Mouse (Mus musculus) spleen, embryonic (tissue): Measurements from ENCODE around the gene Ano8.

Source experiments
- CTCF ChIA-PET: fragments of 350-600 bp; sonication (Branson Sonifier 250); formaldehyde crosslinking; loops from one replicate; lab custom pipeline; 2022; lab: Charles Lee

The Ano8 gene

DNA sequence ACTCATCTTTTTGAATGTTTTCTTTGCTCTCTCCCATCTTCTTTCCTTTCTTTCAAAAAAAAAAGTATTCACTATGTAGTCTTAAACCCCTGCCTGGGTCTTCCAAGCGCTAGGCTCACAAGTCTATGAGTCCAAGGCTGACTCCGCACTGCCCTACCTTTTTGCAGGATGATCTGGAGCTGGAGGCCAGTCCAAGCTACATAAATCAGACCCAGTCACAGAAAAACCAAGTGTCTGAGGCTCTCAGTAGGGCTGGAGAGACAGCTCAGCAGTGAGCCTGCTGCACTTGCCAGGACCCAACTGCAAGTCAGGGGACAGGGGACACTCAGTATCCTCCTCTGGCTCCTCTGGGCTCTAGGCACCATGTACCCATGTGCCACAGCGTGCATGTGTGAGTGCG, 18.6 kb upstream of the Ano8 start:
- CTCF ChIA-PET, result no interaction called here

DNA sequence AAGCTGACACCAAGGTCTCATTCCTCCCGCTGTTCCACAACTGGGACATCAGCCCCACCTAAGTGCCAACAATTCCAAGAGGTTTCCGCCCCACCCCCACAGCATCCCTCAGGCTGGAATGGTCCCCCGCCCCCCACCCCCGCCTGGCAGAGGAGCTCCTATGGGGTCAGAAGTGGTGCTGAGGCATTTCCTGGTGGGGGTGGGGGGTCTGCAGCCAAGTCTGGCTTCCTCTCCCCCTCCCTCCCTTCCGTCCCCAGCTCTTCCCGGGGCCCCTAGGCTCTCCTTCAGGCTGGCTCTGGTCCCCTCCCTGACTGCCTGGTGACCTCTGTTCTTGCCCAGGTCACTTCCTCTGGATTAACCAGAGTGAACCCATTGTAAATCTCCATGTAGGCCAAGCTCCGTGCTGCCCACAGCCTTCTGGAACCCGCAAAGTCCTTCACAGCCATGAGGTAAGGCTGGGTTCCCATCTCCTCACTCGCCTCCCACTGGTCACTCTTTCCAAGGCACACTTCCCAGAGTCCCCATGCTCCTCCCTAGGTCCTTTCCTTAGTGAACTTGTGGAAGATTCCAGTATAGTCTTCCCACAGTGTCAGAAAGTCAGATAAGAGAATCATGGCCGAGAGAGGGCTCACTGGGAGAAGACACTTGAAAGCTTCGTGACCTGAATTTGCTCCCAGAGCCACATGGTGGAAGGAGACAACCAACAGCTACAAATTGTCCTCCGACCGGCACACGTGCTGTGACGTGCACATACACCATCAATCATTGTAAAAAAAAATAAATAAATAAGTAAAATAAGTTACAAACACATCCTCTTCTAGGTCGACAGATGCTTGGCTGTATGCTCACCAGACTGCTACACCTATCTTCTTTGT, 13.3 kb upstream of the Ano8 start:
- CTCF ChIA-PET, result interaction anchor here (0.6 kb wide), 1 partner anchor 56 kb away, joined by 8 read pairs; no protein-coding TSS in a partner anchor

DNA sequence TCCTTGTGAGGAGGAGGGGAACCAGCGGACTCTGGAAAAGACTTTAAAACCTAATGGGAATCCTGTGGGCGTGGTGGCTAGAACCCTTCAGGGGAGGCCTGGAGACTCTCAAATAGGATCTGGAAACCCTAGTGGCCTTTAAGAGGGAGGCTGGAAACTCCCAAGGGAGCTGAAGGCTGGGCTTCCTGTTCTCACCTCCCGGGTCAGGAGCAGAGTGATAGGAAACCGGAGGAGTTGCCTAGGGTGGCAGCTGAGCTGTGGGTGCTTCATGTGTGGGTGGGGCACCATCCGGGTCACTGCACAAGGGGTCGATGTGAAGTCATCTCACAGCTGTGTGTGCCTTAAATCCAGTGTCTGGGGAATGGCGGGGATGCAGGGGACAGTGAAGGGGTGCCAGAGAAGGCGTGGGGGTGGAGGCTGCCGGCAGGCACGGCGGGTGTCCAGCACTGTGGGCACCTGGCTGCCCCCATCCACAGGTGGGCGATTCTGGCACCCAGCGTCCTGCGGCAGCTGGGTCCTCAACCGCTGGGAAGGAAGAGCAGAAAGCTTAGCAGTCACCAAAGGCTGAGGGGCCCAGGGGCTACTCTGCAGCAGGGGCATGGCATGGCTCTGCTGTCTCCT, 12.2 kb upstream of the Ano8 start:
- CTCF ChIA-PET, result no interaction called here

- CTCF ChIA-PET, result no interaction called here
These were observed 11.4 kb upstream of the Ano8 start for GRCm38 (mm10) chr8:71497077-71497645.

DNA sequence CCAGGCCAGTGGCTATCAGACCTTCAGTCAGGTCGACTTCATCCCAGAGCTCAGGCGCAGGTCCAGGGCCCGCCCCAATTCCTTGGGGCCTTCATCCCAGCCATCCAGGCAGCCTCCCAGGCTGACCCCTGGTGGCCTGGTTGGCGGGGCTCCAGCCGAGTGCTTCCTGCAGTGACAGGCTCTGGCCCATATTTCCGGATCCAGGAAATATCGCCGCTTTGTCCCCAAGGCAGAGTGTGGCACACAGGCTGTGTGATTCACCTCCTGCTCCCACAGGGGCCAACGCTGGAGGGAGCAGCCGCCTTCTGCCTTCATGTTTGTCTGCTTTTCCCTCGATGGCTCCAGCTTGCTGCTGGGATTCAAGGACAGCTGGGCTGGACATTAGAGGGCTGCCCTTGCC, 10.7 kb upstream of the Ano8 start:
- CTCF ChIA-PET, result no interaction called here

DNA sequence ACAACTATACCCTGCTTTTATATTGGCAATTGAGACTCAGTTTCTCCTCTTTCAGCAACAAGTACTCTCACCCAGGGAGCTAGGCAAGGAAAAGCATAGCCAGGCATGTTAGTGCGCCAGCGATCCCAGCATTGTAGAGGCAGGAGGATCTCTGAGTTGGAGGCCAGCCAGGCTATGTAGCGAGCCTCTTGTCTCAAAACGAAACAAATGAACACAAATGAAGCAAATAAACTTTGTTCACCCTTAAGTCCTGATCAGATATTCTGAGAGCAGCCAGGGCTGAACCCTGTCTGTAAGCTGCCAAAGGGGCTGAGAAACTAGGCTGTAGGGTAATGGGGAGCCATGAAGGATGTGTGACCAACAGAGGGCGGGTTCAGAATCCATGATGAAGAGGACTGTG, 10.0 kb upstream of the Ano8 start:
- CTCF ChIA-PET, result interaction anchor here (0.7 kb wide), 1 partner anchor 165 kb away, joined by 7 read pairs; no protein-coding TSS in a partner anchor

GRCm38 (mm10) chr8:71495039-71495438, 9.3 kb upstream of the Ano8 start:
- CTCF ChIA-PET, result interaction anchor here (0.5 to 0.7 kb wide), 4 partner anchors 26 to 982 kb away, joined by 3 to 7 read pairs (median 4); no protein-coding TSS in a partner anchor

GRCm38 (mm10) chr8:71488454-71488853, 2.7 kb upstream of the Ano8 start:
- CTCF ChIA-PET, result no interaction called here

DNA sequence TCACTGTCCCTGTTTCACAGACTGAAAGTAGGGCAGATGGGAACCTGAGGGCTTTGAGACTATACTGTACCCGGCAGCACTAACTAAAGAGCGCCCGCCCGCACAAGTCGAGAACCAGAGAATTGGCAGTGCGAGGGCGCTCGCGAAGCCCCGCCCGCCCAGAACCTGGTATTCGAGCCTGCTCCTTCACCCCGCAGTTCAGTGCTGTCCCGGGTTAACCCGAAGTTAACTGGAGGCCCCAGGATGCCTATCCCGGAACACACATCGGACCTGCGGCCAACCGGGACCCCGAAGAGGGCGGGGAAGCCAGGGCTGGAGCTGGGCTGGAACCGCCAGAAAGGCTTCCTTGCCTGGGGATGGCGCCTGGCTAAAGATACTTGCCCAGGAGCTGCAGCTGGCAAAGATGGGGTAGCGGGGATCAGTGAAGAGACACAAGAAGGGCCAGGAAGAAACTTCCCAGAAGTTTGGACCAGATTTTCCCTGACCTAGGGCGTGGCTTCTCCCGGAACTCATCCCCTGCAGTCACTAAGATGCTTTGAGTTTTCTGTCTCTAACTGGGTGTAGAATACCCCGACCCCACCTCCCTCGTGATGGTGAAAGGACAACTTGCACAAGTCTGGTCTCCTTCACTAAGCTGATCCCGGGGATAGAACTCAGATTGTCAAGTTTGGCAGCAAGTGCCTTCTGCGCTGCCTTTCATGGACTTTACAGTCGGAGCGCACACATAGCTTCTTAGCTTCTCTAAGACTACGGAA, 2.1 kb upstream of the Ano8 start, which contains the start of gene Gtpbp3:
Gene Gtpbp3, plus strand, starts transcription at position 413 of the 755 bp plus-strand sequence.
- CTCF ChIA-PET, result no interaction called here

DNA sequence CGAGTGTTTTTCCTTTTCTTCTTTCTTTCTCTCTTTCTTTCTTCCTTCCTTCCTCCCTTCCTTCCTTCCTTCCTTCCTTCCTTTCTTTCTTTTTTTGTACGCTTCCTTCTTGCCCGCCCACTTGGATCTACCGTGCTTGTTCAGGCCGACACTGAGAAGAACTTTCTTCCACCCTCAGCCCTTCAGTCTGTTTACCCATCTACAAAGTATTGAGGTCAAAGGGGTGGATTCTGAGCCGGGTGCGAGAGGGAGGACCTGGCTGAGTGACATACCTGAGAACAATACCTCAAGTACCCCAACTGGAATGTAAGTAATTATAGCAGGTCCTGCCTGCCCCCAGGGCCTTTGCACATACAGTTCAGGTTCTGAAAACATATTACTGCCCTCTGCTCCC, 370 bp upstream of the Ano8 start:
- CTCF ChIA-PET, result no interaction called here

DNA sequence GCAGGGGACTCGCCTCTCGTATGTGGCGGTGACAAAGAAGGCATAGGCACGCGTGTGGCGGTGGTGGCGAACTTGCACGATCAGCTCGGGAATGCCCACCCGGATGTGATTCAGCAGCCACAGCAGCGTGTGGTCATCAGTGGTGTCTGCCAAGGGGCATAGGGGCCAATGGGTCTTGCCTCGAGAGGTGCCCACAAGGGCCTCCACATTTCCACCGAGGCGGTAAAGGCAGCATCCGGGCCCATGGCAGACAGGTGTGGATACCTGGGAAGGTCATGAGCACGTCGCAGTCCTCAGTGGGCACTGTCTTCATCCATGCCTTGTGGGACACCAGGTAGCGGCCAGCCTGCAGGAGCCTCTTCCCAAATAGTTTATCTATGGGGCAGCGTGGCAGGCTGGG, 1.0 kb downstream of the Ano8 start:
- CTCF ChIA-PET, result no interaction called here

DNA sequence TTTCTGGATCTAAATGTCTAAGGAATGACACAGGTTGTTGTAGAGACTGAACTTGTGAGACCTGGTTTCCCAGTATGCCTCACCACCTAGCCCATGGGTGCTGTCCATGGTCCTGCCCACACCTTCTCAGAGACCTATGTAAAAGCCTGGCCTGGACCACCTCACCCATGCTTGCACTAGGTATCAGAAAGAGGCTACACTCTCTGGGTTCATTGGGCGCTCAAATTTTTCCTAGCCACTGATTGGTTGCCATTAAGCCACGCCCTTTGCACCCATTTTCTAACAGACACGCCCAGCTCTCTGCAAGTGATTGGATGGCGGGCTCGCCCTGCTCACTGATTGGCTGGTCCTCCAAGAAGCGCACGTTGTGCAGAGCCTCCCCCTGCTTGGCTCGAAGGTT, 1.8 kb downstream of the Ano8 start:
- CTCF ChIA-PET, result no interaction called here

- CTCF ChIA-PET, result no interaction called here
These were observed 6.8 kb downstream of the Ano8 start for GRCm38 (mm10) chr8:71478943-71479342.

DNA sequence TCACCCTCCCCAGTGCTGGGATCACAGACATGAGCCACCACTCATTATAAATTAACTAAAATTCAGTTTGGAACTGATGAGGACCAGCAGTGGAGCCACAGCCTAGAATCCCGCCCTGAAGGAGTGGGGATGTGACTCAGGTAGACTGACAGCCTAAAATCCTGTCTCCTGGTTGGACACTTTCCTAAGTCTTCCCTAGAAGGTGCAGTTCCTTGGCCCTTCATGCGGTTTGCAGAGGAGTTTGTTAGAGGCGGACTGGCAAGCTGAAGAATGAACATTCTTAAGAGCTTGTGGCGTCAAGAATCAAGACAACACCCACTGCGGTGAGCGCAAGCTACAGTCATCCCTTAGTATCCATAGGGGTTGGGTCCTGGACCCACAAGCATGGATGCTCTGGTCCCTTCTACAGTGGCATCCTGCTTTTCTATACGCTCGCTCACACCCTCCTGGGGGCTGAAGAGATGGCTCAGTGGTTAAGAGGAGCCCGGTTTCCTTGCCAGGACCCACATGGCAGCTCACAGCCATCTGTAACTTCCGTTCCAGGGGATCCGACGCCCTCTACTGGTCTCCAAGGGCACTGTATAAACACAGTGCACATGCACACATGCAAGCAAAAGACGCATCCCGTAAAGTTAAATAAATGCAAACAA, 8.4 kb downstream of the Ano8 start:
- CTCF ChIA-PET, result no interaction called here

- CTCF ChIA-PET, result interaction anchor here (0.6 kb wide), 1 partner anchor 997 kb away, joined by 4 read pairs; no protein-coding TSS in a partner anchor
These were observed 9.4 kb downstream of the Ano8 start for GRCm38 (mm10) chr8:71476099-71476940.

- CTCF ChIA-PET, result interaction anchor here (0.6 kb wide), 1 partner anchor 997 kb away, joined by 4 read pairs; no protein-coding TSS in a partner anchor
These were observed 10.1 kb downstream of the Ano8 start for GRCm38 (mm10) chr8:71475702-71476075.

- CTCF ChIA-PET, result no interaction called here
These were observed 10.7 kb downstream of the Ano8 start for GRCm38 (mm10) chr8:71474785-71475701.

DNA sequence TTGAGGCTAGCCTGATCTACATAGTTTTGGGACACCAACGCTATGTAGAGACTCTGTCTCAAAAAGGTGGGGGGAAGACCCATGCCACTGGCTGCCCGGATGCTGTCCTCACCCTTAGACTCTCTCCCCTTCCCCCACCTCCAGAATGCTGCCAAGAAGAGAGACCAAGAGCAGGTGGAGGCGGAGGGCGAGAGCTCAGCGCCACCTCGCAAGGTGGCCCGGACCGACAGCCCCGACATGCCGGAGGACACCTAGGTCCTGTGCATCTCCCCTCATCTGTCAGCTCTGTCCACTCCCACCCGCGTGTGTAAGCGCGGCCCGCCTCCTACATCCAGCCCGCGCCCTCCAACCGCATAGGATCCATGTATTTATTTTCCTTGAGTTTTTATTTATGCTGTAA, 11.4 kb downstream of the Ano8 start:
- CTCF ChIA-PET, result no interaction called here
